Mouse (Mus musculus) testis, postnatal 14 days (tissue): ENCODE measurements at regions not wholly inside any gene's neighbourhood (a gene's known extent, or its start where the extent isn't known, plus 50 kb on each side); places are given as distances from the start of the nearest gene placed in this dataset.
A peak's percentile ranks its signal among the peaks of the same experiment; 100 is the strongest.

Source experiments
- DNase-seq: peaks from one replicate; pipeline ENCODE4 v3.0.0; 2021; ENCODE audit warnings: low spot score

DNA sequence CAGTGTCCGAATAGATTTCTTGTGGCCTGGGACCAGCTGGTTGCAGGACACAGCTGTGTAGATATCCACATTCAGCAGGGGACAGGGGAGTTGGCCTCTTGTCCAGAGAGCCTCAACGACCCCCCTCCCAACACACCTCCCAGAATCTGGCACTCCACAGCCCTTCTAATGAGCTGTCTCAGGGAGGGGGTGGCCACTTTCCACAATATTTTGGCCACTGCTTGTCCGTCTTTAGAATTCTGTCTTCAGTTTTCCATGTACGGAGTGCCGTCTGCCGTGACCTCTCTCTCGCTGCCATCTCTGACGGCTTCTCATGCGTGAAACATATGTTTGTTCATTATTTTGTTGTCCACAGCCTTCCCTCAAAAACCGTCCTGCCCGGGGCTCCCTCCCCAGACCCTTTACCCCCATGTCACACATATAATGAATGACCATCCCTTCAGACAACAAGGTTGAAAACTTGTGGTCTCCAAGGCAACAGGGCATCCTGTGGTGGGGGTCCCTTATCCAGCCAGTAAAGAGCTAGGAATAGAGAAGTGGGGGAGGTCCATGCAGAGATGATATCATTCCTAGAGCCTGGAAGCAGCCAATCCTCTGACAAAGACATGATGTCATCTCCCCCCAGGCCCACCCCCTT is 200.3 kb downstream of the Sox9 start:
- DNase-seq: no peak

DNA sequence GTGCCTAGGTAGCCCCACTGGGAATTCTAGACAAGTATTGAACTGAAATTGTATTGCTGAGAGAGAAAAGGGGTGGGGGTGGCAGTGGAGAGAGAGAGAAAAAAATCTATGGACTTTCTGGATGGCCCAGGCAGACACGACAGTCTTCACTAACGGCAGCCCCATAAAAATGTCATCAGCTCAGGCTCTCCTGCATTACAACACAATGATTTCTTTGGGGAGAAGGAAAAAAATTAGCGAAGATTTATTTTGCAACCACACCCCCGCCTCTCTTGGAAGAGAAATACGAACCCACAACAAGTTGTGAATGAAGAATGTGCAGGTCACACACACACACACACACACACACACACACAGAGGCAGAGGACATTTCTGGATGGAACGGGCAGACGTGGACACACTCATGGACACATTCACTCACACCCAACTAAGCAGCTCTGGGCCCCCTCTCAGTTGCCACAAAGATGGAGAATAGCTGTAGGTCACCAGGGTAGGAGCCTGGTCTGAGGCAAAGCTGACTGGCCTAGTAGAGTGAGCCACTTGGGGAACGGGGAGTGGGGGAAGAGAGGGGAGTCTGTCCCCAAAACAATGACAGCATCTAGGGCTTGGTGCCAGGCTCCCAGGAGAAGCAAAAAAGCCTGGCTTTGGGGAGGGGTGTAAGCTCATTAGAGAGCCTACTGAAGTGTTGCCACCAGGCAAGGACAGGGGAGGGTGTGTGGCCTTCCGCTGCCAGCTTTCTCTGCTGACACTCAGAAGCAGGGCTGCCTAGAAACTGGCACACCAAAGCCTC is 201.0 kb downstream of the Sox9 start:
- DNase-seq: no peak

DNA sequence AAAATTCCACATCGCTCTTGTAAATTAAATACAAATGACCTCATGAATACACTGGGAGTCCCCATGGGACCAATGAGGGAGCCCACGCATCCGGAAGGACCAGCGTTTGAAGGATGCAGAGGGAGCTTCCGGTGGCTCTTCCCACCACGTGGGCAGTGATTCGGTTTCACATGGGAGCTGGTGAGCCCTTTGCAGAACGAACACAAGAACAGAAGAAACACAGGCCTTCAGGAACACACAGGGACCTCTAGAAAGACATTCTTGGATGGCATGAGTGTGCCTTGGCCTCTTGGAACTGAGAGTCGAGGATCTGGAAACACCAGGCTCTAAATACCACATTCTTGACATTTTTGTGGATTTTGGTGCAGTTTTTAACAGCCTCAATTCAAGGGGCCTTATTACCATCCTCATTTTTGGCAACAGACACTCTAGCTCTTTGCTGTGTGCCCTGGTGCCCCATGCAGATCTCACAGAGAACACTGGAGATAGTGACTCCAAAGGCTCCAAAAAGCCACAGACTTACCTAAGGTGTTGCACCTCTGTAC is 204.1 kb downstream of the Sox9 start:
- no peak for DNase-seq

DNA sequence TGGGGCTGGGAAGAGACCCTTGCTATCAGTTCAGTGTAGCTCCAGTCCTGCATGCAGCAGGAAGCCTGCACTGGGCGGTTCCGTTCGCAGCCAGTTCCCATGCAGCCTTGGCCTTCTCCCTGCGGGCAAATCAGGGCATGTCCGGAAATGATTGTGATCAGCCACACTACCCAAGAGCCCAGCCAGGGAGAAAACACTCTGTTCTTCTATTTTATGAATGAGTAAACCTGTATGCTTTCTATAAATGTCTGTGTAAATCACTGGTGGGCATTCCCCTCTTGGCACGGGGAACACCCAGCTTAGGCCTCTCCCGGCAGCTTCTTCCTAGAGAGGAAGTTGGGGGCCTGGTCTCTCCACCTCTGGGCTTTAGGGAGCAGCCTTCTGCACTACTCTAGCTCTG is 205.8 kb downstream of the Sox9 start:
- peak; percentile 50 for DNase-seq

DNA sequence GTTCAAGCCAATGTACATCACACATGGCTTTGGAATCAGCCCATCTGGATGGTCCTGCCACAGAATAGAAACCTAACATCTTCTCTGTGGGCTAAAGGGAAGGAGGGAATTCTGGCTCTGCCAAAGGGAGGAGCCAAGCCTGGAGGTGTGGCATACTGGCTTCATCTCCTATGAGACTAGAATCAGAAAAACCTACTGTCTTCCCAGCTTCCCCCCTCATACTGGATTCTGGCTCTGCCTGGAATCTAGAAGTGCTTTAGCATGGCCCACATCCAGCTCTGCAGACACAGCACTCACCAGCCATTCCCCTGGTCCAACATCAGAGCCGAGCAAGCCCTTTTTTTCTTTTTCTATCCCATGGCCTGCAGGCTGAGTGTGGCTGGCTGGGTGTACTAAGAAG is 206.9 kb downstream of the Sox9 start:
- no peak for DNase-seq

DNA sequence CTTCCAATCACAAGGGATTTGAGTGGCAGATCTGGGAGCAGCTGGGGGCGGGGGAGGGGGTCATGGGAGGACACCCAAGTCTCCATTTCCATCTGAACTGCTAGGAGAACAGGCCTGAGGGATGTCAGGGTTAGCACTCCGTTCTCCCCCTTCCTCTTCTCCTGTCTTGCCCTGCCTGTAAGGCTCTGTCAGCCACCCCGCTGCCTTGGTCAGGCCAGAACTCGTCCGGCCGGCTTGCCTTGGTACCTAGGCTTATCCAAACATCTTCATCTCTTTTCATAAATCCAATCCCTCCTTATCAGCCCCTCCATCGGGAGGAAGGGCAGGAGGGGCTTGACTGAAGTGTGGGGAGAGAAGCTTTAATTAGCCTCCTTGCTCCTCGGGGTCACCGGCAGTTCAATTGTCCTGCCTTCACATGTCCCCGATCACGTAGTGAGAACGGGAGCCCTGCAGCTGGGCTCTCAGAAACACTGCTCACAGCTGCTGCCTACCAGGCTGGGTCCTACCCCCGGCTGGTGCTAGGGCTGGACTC is 208.0 kb downstream of the Sox9 start:
- no peak for DNase-seq

DNA sequence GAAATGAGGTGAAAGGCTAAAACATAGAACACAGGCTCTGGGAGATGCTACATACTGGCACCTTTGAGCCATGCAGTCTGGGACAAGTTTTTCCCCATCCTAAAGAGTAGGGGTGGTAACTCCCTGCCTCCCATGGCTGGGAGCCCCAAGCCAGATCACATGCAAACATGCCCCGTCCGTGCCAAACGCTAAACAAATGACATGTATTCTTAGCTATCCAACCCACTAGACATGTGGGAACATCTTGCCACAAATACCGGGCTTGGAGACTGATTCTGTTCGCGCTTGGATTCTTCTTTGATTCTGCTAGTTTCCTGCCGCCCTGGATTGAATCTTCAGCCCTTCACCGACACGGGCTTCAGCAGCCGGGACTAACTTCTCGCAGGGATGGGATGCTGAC is 208.7 kb downstream of the Sox9 start:
- no peak for DNase-seq

DNA sequence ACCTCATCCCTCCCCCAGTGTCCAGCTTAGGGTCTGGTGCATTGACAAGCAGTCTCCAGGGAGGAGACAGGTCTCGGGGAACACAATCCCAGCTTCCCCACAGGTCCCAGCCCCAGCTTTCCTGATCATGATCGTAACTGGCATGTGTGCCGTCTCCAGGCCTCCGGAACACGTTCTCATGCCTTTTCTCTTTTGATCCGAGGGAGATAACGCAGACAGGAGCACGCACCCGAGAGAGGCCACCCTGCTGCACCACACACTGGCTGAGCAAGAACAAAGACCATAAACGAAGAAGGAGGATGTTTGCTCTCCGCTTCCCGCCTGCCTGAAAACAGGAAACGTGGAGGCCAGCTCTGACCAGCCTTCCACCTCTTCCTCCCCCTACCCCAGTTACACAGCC is 209.8 kb downstream of the Sox9 start:
- DNase-seq: no peak

DNA sequence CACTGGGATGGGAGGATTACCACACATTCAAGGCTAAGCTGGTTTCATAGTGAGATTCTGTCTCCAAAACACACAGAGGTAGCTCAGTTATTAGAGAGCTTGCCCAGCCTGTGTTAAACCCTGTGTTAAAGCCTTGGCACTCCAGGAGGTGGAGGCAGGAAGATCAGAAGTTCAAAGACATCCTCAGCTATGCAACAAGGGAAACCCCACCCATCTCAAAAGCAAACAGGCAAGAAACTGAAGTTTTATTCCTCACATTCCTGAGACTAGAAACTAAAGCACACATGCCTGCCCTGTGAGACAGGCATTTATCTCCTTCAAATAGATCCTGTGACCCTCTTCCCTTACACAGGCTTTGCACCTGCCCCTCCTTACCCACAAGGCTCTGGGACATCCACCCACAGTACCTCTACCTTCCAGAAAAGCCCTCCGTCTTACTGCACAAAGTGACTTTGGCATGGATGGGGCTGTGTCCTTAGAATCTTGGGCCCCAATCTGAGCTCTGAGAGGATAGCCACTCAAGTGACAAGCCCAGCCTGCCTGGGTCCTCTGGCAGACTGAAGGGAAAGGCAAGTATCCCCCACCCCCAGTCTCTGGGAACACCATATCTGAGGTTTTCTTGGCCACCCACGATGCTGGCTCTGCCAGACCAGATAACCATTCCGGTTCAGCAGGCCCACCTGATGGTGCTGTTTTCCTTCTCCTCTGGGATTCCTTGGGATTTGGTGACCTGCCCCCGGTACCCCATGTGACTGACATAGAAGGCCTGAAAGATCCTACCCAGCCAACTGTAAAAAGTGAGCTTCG is 217.0 kb downstream of the Sox9 start:
- DNase-seq: no peak

DNA sequence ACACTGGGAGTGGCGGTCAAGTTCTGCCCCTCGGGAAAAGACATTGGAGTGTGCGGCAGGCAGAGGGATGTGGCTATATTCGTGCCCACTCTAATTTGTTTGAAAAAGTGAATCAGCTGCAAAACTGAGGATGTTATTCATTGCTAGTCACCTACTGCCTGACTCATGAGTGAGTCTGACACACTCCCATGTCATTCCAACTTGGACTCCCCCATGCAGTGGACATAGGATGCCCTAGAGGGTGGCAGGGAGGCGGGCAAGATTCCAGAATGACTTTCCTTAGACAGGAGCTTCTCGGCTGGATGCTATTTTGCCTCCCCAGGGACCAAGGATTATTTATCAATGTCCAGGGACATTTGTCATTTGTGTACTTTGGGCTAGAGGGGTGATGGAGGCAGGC is 219.0 kb downstream of the Sox9 start:
- no peak for DNase-seq

DNA sequence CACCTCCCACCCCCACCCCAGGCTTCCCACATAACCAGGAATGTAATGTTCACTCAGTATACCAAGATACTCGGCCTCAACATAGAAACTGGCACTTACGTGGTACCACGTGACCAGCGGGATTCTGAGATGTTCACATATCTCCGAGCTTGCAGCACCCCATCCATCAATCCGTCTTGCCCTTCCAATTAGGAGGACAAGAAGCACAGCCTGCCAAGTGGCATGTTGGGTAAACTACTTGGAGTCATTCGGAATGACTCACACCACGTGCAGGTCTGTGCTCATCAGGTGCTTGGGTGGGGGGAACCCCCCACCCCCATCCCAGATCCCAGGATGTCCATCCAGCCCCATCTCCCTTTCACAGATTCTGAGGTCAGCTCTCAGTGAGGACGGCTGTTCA is 223.9 kb downstream of the Sox9 start:
- no peak for DNase-seq

DNA sequence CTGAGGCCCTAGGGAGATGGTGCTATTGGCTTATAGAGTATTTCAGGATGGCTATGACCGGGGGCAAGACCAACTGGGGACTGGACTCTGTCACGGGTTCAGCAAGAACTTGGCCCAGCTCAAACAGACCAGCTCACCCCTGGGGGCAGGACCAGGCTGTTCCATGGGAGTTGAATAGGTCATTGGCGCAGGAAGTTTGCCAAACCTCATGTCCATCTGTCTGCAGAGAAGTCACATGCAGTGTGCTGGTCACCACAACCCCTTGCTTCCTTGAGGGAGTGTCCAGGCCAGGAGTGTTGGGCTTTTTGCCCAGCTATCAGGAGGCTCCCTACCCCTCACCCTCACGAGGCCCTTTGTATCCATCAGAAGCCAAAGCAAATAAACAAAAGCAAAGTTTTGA is 226.5 kb downstream of the Sox9 start:
- peak; percentile 35 for DNase-seq

DNA sequence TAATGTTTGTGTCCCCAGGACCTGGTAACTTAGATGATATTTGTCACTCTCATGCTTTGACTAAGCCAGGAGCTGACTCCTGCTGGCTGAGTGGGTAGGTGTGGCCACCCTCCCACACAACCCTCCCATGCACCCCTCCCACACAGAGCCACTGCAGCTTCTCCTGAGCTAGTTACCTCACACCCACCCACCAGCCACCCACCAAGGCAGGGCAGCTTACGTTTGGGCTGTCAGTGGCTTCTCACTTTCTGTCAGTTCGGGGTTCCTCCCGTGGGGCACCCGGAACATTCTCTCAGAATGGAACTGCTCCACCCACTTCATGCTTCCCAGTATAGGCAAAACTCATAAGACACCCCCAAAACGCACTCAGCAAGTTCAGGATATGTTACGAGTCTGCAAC is 227.4 kb downstream of the Sox9 start:
- no peak for DNase-seq

DNA sequence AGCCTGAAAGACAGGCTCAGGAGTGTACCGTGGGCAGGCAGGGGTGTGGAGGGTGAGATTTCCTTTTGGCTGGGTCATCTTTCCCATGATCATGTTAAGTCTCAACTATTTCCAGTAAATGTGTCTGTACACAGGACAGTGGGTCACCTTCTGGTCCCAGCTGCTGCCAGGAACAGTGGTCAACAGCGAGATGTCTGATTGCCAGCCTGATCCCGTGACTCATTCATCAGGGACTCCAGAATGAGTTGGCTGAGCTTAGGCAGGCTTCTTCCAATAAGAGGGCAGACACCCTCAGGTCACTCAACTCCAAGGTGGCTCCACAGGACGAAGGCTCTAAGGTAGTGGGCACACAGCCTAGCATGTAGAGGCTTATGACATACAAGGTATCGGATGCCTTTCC is 228.9 kb downstream of the Sox9 start:
- no peak for DNase-seq

DNA sequence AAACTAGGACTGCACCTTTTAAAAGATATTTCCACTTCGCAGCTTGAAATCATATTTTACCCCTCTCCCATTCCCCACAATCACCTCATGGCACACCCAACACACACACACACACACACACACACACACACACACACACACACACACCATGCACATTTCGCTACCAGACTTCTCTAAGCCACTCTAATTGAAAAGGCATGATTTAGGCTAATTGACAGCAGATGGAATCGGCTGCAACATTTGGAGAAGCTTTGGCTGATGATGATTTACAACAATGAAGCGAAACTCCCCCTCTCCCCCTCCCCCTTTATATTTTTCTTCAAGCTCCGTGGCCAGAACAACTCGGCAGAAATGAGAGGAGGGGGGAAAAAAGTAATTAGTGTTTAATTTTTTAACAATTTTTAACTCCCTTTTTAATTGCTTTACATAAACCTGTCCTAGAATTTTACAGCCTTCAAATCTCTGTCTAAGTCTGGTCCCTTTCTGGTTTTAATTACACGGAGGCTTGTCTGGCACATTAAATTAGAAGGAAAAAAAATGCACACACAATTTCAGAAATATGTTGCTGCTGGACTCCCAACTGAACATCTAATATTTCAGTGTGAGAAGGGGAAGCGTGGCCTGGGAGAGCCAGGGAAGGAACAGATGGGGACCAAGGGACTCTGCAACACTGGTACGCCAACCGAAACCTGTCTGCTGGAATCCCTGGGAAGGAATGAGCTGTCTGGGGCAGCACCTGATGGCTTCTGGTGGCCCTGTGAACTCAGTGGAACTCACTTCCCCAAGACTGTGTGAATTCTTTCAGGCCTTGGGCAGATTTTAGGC is 232.4 kb downstream of the Sox9 start:
- DNase-seq: no peak

DNA sequence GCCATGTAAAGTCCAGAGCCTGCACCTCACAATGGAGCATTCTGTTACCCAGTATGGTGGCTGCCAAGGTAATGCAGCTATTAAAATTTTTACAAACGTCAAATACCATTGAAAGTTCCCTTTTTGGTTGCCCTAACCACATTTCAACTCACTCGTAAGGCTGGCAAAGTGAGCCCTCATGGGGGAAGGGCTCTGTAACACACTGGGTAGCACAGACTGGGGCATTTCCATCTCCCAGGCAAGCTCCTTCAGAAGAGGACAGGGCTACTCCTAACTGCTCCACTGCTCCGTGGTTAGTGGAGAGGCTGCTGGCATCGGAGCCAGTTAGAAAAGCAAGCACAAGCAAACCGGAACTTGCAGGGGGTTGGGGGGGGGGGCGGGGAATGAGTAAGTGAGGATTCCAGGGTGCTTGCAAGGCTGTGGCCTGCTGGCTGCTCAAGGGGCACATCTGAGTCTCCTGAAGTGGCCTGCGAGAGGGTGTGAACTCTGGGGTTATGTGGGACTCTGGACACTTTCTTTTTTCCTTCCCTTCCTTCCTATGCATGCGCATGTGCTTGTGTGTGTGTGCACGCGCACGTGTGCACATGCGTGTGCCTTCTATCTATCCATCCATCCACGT is 233.8 kb downstream of the Sox9 start:
- DNase-seq: no peak

DNA sequence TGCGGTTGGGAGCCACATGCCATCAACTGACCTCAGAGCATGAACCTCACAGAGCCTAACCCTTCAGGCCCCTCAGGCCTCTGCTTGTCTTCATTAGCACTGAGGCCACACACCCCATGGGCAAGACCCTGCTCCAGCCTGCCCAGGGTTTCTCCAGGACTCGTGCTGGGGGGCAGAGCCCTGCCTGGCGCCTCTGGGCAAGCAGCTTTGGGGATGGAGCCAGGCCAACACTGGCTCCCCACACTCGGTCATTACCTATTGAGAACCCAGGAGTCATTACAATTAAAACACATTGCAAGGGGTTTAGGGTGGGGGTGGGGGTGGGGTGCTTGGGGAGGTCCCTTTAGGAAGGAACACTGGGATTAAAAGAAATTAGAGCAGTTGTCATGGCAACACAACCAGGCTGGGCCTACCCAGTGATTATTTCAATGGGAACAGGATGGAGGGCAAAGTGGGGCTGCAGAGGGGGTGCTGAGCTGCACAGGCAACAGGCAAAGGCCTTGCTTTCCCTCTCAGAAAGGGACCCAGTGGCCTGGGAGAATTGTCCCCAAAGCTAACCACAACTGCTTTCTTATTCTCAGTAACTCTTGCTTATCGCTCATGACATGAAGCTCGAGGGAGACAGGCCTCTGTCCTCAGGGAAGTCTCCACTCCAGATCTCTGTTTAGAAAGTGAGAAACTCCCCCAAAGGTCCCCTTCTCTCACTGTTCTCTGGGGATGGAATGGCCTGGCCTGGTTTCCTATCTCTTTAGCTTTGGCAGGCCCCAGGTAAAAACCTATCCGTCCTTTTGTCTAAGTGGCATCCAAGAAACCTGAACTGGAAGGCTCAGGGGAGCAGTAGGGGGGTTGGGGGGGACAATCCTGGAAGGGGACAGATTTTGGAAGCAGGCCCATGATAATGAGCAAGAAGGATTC is 235.0 kb downstream of the Sox9 start:
- DNase-seq: no peak

DNA sequence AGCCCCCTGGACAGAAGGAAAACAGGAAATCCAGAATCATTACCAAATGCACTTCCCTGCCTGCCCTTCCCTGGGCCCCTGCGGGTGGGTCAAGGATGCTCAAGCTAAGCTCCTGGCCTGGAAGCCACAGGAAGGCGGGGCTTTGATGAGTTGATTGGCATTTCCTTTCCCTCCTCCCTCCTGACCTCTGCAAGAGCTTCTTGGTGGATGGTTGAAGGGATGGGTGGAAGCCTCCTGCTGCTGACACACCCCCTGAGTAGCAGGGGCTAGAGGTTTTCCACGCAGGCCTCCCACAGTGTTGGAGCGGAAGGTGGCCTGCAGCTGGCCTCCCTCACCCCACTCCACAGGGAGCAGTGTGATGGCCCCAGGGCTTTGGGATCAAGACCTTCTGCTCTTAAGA is 239.5 kb downstream of the Sox9 start:
- no peak for DNase-seq

DNA sequence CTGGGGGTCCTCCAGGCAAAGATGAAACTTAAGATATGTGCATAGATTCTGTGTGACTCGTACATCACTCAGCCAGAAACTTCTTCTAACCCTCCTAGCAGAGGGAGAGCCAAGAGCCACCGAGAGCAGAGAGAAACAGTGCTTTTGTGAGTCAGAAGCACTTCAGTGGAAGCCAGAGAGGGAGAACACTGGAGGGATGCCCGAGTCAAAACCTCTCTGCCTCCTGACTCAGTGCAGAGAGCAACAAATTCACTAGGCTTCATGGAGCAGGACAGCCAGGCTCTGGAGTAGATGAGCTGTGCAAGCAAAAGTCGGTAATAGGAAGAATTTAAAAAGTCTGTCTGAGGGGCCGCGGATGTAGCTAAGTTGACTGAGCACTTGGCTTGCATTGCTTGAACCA is 245.0 kb downstream of the Sox9 start:
- DNase-seq: no peak

DNA sequence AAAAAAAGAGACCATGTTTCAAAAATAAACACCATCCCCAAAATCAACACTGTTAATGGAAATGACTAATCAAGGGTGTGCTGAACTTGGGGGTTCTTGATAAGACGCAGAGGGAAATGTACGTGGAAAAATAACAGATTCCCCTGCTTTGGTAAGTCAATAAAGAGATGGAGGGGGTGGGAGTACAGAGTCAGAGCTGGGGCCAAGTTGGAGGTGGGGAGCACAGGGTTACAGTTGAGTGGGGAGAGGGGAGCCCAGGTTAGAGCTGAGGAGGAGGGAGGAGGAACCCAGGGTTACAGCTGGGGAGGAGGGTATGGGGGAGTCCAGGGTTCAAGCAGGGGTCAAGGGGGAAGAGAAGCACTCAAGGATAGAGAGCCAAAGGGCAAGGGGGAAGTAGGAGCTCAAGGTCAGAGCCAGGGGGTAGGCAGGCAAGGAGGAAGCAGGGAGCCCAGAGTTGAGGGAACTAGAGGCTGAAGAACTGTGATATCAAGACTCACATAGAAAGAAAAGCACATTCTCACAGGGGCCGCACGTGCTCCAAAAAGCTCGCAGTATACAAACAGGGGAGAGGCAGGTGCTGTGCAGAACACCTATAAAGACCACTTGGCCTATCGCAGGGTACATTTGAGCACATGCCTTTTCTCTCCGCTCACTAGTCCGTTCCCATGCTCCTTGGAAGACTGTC is 246.4 kb downstream of the Sox9 start:
- DNase-seq: no peak
